Mouse (Mus musculus) kidney, postnatal 10 days (tissue): ENCODE data around the gene Gnai1.

Experiments used
- DNase-seq: peaks from one replicate; pipeline ENCODE4 v3.0.0; 2021; ENCODE audit warnings: mixed read lengths

Gene Gnai1

DNA sequence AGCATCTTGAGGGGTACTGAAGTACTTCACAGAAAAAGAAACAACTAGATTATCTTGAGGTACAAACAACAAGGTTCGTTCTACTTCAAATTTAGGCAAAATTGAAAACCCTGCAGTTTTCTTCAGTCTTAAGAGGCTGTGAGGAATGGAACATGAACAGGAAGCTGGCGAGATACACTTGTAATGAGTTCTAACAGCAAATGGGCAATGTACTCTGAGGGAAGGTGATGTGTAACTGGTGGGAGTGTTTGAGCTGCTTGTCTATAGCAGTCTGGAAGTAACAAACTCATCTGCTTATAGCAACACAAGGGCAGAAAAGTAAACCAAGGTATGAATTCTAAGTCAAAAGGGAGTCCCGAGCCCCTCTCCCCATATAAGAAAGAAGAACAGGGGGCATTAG, 78.1 kb downstream of the Gnai1 start:
- no peak for DNase-seq

DNA sequence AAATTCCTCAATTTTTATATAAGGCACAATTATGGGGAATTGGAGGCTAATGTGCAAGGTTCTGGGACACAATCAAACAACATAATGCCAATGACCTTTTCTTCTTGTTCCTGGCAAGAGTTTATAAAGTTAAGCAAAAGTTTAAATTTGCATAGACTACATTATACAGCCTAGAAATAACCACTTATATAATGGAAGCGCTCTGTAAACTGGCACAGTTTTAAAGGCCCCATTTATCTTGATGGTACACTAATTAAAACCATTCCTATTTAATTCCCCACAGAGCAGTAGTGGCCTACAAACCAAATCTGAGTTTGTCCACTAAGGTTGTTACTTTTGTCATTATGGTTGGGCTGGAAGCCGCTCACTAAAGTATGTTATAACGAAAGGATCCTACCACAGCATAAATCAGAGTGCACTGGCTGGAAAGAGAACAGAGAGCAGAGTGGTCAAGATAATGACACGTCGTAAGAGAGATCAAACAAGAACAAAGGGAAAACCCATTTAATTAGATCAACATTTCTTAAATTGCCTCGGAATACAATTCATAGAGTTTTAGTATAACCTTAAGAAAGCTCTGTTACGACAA, 85.7 kb downstream of the Gnai1 start:
- no peak for DNase-seq

DNA sequence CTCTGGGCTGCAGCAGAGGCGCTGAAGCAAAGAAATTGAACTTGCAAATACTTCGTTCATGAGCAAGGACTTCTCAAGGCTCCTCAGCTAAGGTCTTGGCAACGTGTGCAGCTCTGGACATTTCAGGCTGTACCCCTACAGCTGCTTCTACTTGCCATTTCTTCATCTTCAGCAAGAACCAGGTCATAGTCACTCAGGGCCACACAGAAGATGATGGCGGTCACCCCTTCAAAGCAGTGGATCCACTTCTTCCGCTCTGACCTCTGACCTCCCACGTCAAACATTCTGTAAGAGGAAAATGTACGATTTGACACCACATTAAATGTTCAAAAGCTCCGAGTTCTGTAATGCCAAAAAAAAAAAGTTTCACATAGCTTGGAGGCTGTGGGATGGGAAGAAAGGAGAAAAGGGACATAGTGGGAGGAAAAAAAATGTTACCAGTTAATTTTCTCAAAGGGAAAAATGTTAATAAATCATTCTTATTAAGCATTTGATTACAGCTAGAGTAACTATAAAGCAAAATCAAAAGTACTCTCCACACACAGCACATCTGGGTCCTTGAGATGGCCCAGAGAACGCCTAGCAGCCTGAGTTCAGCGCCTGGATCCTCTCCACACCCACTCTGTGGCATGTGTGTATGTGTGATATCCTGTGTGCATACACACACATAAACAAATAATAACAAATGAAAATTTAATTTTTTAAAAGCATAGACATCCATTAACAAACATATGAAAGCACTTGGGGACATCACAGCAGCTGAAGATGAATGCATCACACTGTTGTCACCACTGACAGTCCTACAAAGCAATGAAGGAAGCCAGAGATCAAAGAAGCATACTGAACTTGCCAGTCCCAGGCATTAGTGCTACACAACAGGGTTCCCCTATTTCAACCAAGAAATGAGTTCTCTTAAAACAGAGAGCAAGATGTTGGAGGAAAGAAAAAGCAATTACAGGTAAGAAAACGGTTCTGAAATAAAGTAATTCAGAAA, 86.6 kb downstream of the Gnai1 start:
- DNase-seq: peak; percentile 14

DNA sequence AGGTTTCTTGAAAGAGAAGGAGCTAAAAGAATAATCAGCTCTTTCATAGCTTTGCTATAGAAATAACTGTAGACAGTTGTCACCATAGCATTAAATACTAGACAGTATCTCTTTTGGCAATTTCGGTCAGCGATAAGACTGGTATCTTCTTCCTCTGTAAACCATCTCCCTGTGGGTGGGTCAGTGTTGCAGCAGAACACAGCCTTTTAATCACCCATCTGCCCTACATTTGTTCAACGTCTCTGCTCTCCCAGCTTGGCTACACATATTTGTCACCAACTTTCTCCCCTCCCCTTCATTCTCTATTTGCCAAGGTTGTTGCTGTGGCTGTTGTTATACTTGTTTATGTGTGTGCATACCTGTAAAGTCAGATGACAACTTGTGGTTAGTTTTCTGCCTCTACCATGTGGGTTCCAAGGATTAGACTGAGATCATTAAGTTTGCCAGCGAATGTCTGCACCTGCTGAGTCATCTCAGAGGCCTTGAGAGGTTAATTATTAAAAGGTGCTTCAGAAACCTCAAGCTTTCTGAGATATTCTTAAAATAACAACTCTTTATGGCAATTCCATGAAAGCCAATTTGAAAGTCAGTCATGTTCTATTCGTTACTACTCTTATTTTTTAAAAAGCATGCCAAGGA, 109.7 kb downstream of the Gnai1 start:
- peak; percentile 10 for DNase-seq

DNA sequence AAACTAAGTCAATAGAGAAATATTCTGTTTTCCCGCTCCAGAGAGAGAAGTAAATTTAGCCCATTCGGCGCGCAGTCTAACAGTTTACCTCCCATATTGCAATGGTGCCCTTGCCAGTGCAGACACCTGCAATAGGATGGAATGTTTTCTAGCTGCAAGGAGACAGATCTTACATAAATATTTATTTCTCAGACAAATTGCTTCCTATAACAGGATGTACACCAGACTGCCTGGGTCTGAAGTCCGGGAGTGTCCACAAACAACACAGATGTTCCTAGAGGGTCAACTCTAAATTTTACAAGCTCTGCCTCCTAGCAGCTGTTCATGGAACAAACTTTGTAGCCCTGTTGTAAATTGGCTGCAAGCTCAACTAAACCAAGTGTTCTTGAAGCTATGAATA, 111.0 kb downstream of the Gnai1 start:
- no peak for DNase-seq

DNA sequence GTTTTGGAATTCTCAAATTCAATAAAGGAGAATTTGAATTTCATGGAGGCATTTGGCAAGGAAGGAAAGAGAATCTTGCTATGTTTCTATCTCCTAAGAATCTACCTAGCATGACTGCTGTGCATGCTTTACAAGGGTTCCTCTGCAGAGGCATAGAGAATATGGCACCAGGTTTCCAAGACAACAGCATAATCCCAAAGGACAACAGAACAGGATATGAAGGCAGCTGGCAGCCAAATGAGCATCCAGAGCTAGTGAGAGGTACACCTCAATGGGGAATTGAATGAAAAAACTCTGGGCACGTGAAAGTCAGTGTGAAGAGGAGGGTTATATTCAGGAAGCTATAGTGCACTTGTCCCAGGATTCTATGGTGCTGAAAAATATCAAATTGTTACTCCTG, 130.8 kb downstream of the Gnai1 start:
- no peak for DNase-seq

DNA sequence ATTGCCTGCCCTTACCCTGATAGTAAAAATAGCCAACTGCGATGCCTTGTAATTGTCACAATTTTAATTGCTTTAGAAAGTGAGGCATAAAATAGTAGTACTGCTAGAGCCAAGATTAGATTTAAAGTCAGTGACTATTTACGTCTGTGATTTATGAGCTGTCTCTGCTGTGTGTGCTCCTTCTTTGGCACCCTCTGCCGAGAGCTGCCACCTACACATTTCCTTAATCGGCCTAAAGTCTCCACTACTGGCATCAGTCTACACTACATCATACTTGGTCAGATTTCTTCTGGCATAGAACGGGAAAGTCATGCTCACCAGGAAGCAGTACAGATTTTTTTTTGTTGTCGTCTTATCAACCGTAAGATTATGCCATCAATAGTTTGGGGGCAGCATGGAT, 131.3 kb downstream of the Gnai1 start:
- DNase-seq: no peak

DNA sequence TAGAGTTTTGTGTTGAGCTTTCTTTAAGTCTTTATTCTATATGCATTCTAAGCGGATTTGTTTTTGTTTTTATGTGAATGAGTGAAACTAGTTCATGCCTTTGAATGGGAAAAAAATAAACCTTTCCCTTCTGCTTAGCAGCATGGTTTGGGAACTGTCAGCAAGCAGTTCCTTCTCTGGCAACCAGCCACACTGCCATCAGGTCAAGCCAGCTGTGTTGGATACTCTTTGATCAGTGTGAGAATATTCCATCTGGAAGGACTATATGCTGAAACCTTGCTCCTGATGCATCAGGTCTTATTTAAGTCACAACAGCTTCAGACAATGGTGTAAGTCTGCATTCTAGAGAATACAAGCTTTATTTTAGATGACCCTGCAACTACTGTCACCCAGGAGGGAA, 139.3 kb downstream of the Gnai1 start:
- DNase-seq: peak; percentile 27

DNA sequence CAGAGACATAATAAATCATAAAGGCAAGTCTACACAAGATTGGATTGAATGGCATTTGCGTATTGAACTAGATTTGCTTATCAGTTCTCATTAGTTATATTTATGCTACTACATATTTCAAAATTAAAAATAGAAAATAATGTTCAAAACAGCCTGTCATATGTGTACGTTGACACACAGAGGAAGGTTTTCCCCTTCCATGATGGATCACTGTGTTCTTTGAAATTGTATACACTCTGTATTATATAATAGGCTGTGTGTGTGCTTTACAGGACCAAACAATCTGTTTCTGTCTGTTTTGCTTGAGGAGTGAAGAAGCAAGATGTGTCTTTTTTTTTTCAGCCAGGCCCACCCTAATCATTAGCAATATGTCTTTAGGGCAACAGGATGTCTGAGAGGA, 141.9 kb downstream of the Gnai1 start:
- no peak for DNase-seq

DNA sequence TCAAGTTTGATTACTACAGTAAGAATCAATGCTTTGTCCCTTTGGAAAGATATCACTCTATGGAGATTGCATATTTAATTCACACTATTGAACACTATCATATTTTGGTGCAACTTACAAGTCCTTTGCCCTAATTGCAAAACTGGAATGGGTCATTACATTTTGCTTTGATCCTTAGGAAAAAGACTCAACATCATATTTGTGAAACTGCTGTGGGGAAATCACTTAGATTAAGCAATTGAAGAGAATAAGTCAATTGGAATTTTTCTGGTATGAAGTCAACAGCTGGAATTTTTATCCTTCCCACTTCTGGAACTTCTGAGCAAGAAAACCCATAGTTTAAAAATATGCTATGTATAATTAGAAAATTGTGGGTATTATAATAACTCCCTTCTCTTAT, 142.3 kb downstream of the Gnai1 start:
- DNase-seq: no peak
